Mouse (Mus musculus) B cell, adult (primary cell): ENCODE measurements around the gene Unc13a. TPM values are rescaled to one million over a fixed set of nuclear protein-coding genes. Genes with fewer than 3 reads are reported as not detected.

Experiments used
- total RNA-seq: library from RNA; stranded (reverse); gene quantifications from 4 replicates; pipeline ENCODE4 v1.2.4, GENCODE M21; 2023; ENCODE audit not compliant: inconsistent age

Unc13a gene
- total RNA-seq = 0.54 to 0.64 TPM (median 0.60 TPM) in 3 of 4 replicates, not detected in the other

DNA sequence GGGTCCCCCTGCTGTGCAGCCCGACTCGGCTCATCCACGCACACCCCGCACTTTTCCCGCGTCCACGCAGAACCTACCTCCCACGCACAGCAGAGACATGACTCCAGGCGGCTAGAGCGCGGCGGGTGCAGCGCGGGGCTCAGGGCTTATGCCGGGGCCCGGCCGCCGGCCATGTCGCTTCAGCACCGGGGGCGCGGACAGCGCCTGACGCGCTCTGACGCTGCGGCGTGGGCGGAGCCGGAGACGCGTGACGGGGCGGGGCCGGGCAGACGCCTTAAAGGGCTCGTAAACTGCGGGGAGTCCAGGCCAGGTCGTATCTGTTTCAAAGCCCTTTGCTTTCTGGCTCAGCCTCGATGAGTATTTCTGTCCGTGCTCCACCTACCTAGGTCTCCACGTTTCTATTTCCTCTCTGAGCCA is at the start of gene Unc13a:
Gene Unc13a, minus strand, starts transcription at position 209 of the 417 bp plus-strand sequence.

GRCm38 (mm10) chr8:71701414-71702086 is 30.0 kb upstream of the Unc13a start, which contains the start of gene B3gnt3:
Gene B3gnt3, minus strand, starts transcription at chr8:71701789.

DNA sequence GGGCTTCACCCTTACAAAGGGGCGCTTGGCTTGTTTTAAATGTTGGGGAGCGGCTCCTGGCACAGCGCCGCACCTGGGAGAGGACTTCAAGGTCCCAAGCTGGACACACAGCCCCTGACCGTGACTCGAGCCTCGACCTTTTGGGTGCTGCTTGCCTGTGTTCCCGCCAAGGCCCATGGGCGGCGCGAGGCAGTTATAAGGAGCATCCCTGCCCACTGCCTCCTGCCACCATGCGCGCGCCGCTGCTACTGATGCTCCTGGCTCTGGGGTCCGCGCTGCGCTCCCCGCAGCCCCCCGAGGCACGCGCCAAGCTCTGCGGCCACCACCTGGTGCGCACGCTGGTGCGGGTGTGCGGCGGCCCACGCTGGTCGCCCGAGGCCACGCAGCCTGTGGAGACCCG is 17.5 kb upstream of the Unc13a start, which contains the start of gene Insl3:
Gene Insl3, plus strand, starts transcription at position 187 of the 400 bp plus-strand sequence.

DNA sequence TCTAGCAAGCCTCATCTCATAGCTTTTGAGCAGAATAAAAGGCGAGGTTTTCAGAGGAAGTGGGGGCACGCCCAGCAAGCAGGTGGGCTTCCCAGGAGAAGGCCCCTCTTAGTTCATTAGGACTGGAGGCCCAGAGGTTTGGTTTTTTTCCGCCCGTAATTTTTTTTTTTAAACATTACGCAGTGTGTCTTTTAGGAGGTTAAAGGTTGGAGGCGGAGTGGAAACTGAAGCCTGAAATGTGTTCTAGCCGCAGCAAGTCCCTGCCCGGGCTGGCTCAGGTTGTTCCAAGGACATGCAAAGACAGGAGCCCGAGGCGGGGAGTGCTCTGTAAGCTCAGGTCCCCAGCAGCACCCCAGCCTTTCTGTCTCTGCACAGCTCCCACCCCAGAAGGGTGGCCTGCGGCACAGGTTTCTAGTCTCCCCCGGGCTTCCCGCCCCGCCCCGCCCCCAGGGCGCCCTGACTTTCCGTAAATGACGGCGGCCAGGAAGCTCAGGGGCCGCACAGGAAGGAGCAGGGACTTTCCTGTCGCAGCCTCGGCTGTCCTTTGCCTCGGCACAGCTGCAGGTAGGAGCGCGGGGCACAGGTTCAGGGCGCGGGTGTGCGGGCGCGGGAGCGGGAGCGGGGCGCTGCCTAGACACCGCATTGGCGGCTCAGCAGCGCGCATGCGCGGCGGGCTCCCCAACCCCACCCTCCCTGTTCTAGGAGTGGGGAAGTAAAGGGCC is 4.6 kb upstream of the Unc13a start, which contains the start of gene Jak3:
Gene Jak3, plus strand, starts transcription at position 277 of the 722 bp plus-strand sequence.

GRCm38 (mm10) chr8:71610822-71611651 is 60.5 kb downstream of the Unc13a start, which contains the start of gene Colgalt1:
Gene Colgalt1, plus strand, starts transcription at chr8:71610998.

DNA sequence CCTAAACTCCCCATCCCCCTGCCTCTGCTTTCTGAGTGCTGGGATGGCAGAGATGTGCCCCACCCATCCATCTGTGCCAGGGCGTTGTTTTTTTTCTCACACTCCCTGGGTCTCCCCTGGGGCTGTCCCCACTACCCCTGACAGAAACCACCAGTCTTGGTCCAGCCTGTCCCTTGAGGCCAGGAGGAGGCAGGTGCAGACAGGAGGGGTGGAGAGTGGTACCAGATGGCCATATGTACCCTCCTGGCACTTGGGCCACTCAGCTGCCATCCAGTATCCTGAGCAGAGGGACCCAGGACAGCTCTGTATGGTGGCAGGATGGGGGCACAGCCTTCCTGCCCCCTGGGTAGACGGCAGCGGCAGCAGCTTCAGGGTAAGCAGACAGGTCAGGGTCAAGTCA is 74.1 kb downstream of the Unc13a start, which contains the start of gene Fam129c:
Gene Fam129c, plus strand, starts transcription at position 198 of the 400 bp plus-strand sequence.

GRCm38 (mm10) chr8:71591471-71592373 is 79.8 kb downstream of the Unc13a start, which contains the start of gene Pgls:
Gene Pgls, plus strand, starts transcription at chr8:71592176.

Other genes starting within 250 kb of the Unc13a start
- gene Abhd8, start 208.1 kb downstream of the Unc13a start, total RNA-seq = 11.1 to 13.1 TPM (median 12.5 TPM) in 4 replicates
- gene Mrpl34, start 206.8 kb downstream of the Unc13a start, total RNA-seq = 34.7 to 38.7 TPM (median 35.8 TPM) in 4 replicates
- 99.3 to 111 TPM (median 106 TPM) in 4 replicates for gene Dda1, start 202.6 kb downstream of the Unc13a start, total RNA-seq
- 12.1 to 14.8 TPM (median 13.7 TPM) in 4 replicates for gene Ano8, start 185.8 kb downstream of the Unc13a start, total RNA-seq
- gene Gtpbp3, start 183.7 kb downstream of the Unc13a start, total RNA-seq = 17.1 to 21.2 TPM (median 18.4 TPM) in 4 replicates
- 0.45 TPM in 1 of 4 replicates, not detected in the others for gene Plvap, start 160.0 kb downstream of the Unc13a start, total RNA-seq
- not detected in 4 replicates for gene Ccdc194, start 146.0 kb downstream of the Unc13a start, total RNA-seq
- 23.8 to 37.9 TPM (median 34.7 TPM) in 4 replicates for gene Bst2, start 134.3 kb downstream of the Unc13a start, total RNA-seq
- gene Mvb12a, start 128.8 kb downstream of the Unc13a start, total RNA-seq = 36.5 to 54.6 TPM (median 44.8 TPM) in 4 replicates
- 0.33 TPM in 1 of 4 replicates, not detected in the others for gene Tmem221, start 112.9 kb downstream of the Unc13a start, total RNA-seq
- not detected in 4 replicates for gene Nxnl1, start 105.2 kb downstream of the Unc13a start, total RNA-seq
- 8.2 to 9.1 TPM (median 8.7 TPM) in 4 replicates for gene Slc27a1, start 102.9 kb downstream of the Unc13a start, total RNA-seq
- 99.2 to 122 TPM (median 101 TPM) in 4 replicates for gene Pgls, start 79.6 kb downstream of the Unc13a start, total RNA-seq
- gene Fam129c, start 74.1 kb downstream of the Unc13a start, total RNA-seq = 115 to 183 TPM (median 158 TPM) in 4 replicates
- 104 to 126 TPM (median 116 TPM) in 4 replicates for gene Colgalt1, start 60.8 kb downstream of the Unc13a start, total RNA-seq
- gene Jak3, start 4.5 kb upstream of the Unc13a start, total RNA-seq = 79.6 to 88.3 TPM (median 85.0 TPM) in 4 replicates
- 33.1 to 38.9 TPM (median 35.9 TPM) in 4 replicates for gene Insl3, start 17.5 kb upstream of the Unc13a start, total RNA-seq
- 0.54 to 0.93 TPM (median 0.59 TPM) in 4 replicates for gene B3gnt3, start 30.0 kb upstream of the Unc13a start, total RNA-seq
- gene Fcho1, start 54.0 kb upstream of the Unc13a start, total RNA-seq = 168 to 193 TPM (median 180 TPM) in 4 replicates
- 9.8 to 12.1 TPM (median 11.3 TPM) in 4 replicates for gene Zfp709, start 210.3 kb upstream of the Unc13a start, total RNA-seq
- gene Zfp882, start 236.9 kb upstream of the Unc13a start, total RNA-seq = 8.2 to 9.7 TPM (median 8.9 TPM) in 4 replicates
- gene Zfp617, start 236.9 kb upstream of the Unc13a start, total RNA-seq = 9.7 to 12.9 TPM (median 10.6 TPM) in 4 replicates